Mouse (Mus musculus) CD8-positive naive resting alpha-beta T cell, adult 57 days (primary cell): ENCODE measurements around the gene Uba7. TPM values are rescaled to one million over a fixed set of nuclear protein-coding genes. Genes with fewer than 3 reads are reported as not detected.

Experiments used
- total RNA-seq: library from RNA; stranded (reverse); gene quantifications from one replicate; pipeline ENCODE4 v1.2.4, GENCODE M21; 2023

The Uba7 gene
- 196 TPM for total RNA-seq

DNA sequence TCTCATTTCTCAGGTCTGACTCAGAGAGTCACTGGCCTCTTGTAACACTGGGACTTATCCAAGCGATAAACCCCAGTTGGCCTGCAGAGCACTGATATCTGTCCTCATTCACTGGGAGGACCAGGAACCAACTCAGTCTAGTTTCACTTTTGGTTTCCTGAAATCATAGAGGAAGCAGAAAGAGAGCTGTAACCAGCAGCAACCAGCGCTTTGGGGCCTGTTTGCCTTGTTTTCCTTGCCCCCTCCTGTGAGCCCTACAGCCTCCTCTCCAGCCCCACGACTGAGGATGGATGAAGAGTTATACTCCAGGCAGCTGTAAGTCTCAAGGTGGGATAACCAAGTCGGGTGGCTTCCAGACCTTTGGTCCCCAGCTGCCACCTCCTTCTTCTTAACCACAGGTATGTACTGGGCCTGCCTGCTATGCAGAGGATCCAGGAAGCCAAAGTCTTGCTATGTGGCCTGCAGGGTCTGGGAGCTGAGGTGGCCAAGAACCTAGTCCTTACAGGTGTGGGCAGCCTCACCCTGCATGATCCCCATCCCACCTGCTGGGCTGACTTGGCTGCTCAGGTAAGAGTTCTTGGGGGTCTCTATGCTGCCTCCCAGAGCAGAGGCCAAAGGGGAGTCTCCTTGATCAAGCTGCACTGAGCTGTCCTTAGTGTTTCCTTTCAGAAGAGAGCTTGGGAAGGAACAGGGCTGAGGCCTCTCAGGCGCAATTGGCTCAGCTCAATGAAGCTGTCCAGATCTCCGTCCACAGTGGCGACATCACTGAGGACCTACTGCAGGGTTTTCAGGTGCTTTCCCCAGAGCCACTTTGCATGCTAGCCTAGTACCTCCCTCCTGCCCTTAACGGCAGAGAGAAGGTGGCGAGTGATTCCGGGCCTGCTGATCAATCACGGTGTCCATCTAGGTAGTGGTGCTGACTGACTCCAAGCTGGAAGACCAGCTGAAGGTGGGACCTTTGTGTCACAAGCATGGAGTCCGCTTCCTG is at the start of gene Uba7:
Gene Uba7 (plus strand): TSS at position 107 of the 988 bp plus-strand sequence.

GRCm38 (mm10) chr9:107928169-107928568 is 47.1 kb upstream of the Uba7 start, which contains the start of gene Actl11:
Gene Actl11 (plus strand): TSS chr9:107928469.

DNA sequence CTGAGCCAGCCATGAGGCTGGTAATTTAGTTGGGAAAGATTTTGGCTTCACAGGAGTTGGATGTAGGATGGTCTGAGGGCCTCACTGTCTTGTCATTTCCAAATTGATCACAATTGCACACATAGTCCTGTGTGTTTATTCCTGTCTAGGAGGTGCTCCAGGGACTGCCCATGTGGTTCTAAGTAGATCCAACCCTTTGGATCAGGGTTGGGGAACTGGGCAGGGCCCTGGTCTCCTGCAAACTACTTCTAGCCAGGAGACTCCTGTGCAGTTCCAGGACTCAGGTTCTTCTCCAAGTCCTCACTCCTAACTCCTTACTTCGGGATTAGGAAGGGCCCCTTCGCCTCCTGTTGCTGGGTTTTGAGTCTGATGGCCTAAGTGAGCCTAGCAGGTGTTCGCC is 39.9 kb upstream of the Uba7 start, which contains the start of gene Camkv:
Gene Camkv (plus strand): TSS at position 301 of the 400 bp plus-strand sequence.

GRCm38 (mm10) chr9:107949922-107950235 is 25.4 kb upstream of the Uba7 start, which contains the start of gene Traip:
Gene Traip (plus strand): TSS chr9:107950136.

GRCm38 (mm10) chr9:107982681-107983346 is 7.5 kb downstream of the Uba7 start, which contains the start of gene Gm20661:
Gene Gm20661 (plus strand): TSS chr9:107983058.

DNA sequence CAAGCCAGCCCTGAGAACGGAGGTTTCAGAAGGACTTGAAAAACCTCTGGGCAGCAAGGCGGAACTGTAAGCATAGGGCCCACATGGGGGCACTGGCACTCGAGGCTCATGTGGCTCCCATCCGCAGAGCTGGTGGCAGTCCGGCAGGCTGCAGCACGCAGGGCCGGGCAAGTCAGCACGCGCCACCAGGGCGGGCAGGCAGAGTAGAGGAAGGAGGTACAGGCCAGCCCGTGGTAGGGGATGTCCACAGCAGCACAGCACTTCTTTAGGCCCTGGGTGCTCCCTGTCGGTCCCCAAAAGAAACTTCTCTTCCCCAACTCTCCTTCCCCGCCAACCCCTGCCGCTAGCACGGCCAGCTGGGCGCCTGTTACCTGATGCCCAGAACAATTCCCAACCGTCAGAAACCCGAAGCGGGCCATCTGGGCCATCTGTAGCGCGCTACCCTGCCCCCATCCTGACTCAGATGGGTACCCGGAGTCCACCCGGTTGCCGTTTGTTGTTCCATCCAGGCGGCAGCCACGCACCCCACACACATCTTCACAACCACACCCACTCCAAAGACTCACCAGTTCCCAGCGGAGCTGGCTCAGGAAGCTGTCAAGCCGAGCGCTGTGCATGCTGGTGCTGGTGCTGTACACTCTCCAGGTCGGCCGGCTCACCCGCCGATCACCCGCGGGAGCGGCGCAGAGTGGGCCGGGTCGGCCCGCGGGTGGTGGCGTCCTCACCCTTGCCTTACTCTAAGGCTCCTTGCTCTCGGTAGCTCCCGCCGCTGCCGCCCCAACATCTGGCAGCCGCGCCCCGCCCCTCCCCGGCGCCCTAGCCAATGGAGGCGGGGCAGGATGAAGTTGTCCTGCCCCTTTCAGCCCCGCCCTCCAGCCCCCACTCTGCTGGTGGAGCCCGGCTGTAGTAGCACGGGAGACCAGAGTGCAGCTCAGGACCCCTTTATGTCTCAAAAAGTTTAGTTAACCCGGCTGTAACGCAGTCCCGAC is 10.1 kb downstream of the Uba7 start, which contains the start of gene Inka1:
Gene Inka1 (minus strand): TSS at position 749 of the 989 bp plus-strand sequence.

GRCm38 (mm10) chr9:107992197-107992596 is 16.9 kb downstream of the Uba7 start, which contains the start of gene Cdhr4:
Gene Cdhr4 (plus strand): TSS chr9:107992497.

DNA sequence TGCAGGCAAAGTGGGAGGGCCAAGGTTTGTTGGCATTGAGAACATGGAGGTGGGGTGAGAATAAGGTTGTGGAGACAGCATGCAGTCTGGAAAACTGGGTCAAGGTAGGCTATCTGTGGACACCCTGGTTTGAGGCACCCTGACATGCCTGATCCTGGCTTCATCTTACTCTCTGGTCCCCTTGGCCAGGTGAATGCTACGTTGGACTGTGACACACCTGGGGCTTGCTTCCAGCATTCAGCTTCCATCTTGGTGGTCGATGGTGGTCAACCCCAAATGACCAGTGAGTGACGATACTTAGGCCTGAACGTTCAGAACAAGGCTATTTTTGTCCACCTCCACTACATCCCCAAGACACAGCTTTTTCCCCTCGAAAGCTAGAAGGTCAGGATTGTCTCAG is 20.7 kb downstream of the Uba7 start, which contains the start of gene Gm20662:
Gene Gm20662 (plus strand): TSS at position 301 of the 400 bp plus-strand sequence.

DNA sequence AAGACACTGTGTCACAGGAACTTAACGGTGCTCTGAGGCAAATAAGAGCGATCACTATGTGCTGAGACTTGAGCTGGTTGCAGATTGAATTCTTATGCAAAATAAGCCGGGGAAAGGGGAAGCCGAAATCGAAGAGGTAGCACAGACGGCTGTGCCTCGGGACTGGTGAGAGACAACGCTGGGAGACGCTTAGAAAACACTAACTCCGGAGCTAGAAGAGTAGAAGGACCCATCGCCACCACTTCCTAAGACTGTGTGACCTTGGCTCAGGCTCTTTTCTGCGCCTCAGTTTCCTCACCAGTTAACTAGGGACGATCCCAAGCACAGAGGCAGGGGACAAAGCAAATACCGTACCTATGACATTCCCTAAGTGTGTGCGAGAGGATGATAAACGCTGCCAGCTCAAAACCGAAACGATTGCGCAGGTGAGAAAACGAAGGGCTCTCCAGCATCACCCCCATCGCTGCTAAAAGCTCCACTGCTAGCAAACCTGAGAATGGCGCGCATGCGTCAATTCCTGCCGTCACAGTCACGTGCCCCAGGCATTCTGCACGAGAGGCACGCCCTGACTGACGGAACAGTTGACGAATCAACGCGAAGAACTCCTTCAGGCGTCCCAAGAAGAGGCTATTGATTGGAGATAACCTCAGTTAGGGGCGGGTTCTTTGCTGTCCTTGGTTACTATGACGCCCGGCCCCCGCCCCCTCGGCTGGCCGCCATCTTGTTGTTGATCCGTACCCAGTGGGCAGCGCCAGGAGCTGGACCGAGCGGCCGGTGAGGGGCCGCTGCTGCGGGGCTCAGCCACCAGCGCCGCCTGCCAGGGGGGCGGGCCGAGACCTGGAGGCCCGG is 26.8 kb downstream of the Uba7 start, which contains the start of gene Ip6k1:
Gene Ip6k1 (plus strand): TSS at position 580 of the 849 bp plus-strand sequence.

Other genes starting within 250 kb of the Uba7 start
- gene Rbm5, start 204.5 kb upstream of the Uba7 start, total RNA-seq = 256 TPM
- gene Rbm6, start 102.3 kb upstream of the Uba7 start, total RNA-seq = 129 TPM
- gene Mon1a, start 87.4 kb upstream of the Uba7 start, total RNA-seq = 16.2 TPM
- gene Mst1r, start 68.6 kb upstream of the Uba7 start, total RNA-seq = 0.15 TPM
- not detected for gene Actl11, start 47.0 kb upstream of the Uba7 start, total RNA-seq
- gene Camkv, start 39.8 kb upstream of the Uba7 start, total RNA-seq = not detected
- 5.8 TPM for gene Traip, start 25.4 kb upstream of the Uba7 start, total RNA-seq
- 1.4 TPM for gene Gm20661, start 7.6 kb downstream of the Uba7 start, total RNA-seq
- not detected for gene Inka1, start 10.4 kb downstream of the Uba7 start, total RNA-seq
- 2.4 TPM for gene Cdhr4, start 17.0 kb downstream of the Uba7 start, total RNA-seq
- gene Gm20662, start 20.8 kb downstream of the Uba7 start, total RNA-seq = 1.9 TPM
- gene Ip6k1, start 27.0 kb downstream of the Uba7 start, total RNA-seq = 145 TPM
- 21.2 TPM for gene Gmppb, start 73.7 kb downstream of the Uba7 start, total RNA-seq
- gene Amigo3, start 77.7 kb downstream of the Uba7 start, total RNA-seq = 7.0 TPM
- gene Mst1, start 104.9 kb downstream of the Uba7 start, total RNA-seq = 0.52 TPM
- gene Rnf123, start 107.8 kb downstream of the Uba7 start, total RNA-seq = 181 TPM
- 111 TPM for gene Apeh, start 119.1 kb downstream of the Uba7 start, total RNA-seq
- gene Bsn, start 214.9 kb downstream of the Uba7 start, total RNA-seq = 0.64 TPM